Mouse (Mus musculus): ENCODE measurements around the gene Znrf1.

- TF ChIP-seq CTCF (IDR thresholded peaks at IDR 0.05; ENCODE audit: borderline replicate concordance, extremely low read depth, insufficient read depth, insufficient read length) (no peak), POLR2A (IDR thresholded peaks at IDR 0.05; ENCODE audit: borderline replicate concordance, extremely low read depth, insufficient read depth, insufficient read length, poor library complexity, severe bottlenecking) (no peak)
Observed at GRCm38 (mm10) chr8:111564093-111564492, 28.2 kb downstream of the Znrf1 start.

Measured in brain, embryonic 14.5 days (tissue).